Mouse (Mus musculus) liver, embryonic 14.5 days (tissue): ENCODE results near the gene Lamb3. TPM values are rescaled to one million over a fixed set of nuclear protein-coding genes. Genes with fewer than 3 reads are reported as not detected.

ENCODE experiments used
- ATAC-seq: fragments of 200-750 bp; cut with Nextera tagmentation; 2 replicates; pipeline ENCODE4 v1.8.0; 2017; ENCODE audit warnings: moderate number of reproducible peaks, mild to moderate bottlenecking, moderate library complexity; ENCODE audit not compliant: insufficient read depth
- DNase-seq, 3 experiments: peaks; one replicate each; pipeline ENCODE4 v3.0.0-alpha.2; 2012 to 2013; ENCODE audit warnings: low read depth in 3 of 3, low spot score in 3 of 3
- H3K27ac ChIP-seq: fragments of 300-500 bp; sonication (generic); 2 replicates; pipeline ENCODE4 v1.5.1; 2014; ENCODE audit warnings: moderate library complexity, mild to moderate bottlenecking, control low read depth, inconsistent platforms
- H3K27me3 ChIP-seq: fragments of 300-500 bp; sonication (generic); 2 replicates; pipeline ENCODE4 v1.6.1; 2014; ENCODE audit warnings: mild to moderate bottlenecking, low read length, moderate library complexity; ENCODE audit not compliant: control insufficient read depth, insufficient read depth
- H3K36me3 ChIP-seq: fragments of 300-500 bp; sonication (generic); replicated peaks from 2 replicates; pipeline ENCODE4 v1.6.1; 2014; ENCODE audit warnings: low read depth; ENCODE audit not compliant: control insufficient read depth, insufficient read depth
- H3K4me1 ChIP-seq, 2 experiments: fragments of 200-500 bp in 1 of 2; fragments of 300-500 bp in 1 of 2; sonication (generic) in 1 of 2; replicated peaks; 2 replicates each; pipeline ENCODE4 v1.6.1; 2012 to 2014; ENCODE audit warnings: antibody characterized with exemption in 1 of 2, inconsistent platforms in 1 of 2, low read length in 1 of 2; ENCODE audit not compliant: control insufficient read depth in 2 of 2, insufficient read depth in 2 of 2
- H3K4me2 ChIP-seq: fragments of 300-500 bp; sonication (generic); 2 replicates; pipeline ENCODE4 v1.6.1; 2014; ENCODE audit warnings: low read depth, mild to moderate bottlenecking, control low read depth, moderate library complexity
- H3K4me3 ChIP-seq, 2 experiments: fragments of 200-500 bp in 1 of 2; fragments of 300-500 bp in 1 of 2; sonication (generic) in 1 of 2; 2 replicates each; pipeline ENCODE4 v1.5.1; 2012 to 2014; ENCODE audit warnings: low read depth in 2 of 2, low read length in 2 of 2, mild to moderate bottlenecking in 2 of 2, control low read depth in 1 of 2, inconsistent platforms in 1 of 2, moderate library complexity in 1 of 2; ENCODE audit not compliant: insufficient read depth in 1 of 2
- H3K9ac ChIP-seq: fragments of 300-500 bp; sonication (generic); replicated peaks from 2 replicates; pipeline ENCODE4 v1.6.1; 2014; ENCODE audit warnings: mild to moderate bottlenecking, control low read depth, moderate library complexity
- H3K9me3 ChIP-seq: fragments of 300-500 bp; sonication (generic); 2 replicates; pipeline ENCODE4 v1.6.1; 2016; ENCODE audit warnings: low read length, mixed read lengths; ENCODE audit not compliant: control insufficient read depth
- CTCF ChIP-seq: IDR thresholded peaks from 2 replicates; pipeline ENCODE4 v1.5.1; 2016; ENCODE audit warnings: antibody characterized with exemption, low read depth, control low read depth
- EP300 ChIP-seq: IDR thresholded peaks from 2 replicates; pipeline ENCODE4 v1.6.1; 2016; ENCODE audit warnings: antibody characterized with exemption, low read depth
- WGBS: fragments of 180-500 bp; shearing (Covaris S2); extraction: QIAGEN DNeasy Blood & Tissue Kit; methylation state at CpG from one replicate; pipeline ENCODE4 v1.1.7; 2014; ENCODE audit not compliant: insufficient replicate concordance; 5-methylcytosine and 5-hydroxymethylcytosine counted together
- polyA plus RNA-seq, 2 experiments: library from polyadenylated mRNA; depleted of rRNA in 1 of 2; stranded (reverse) in 1 of 2; unstranded in 1 of 2; fragments of >200 nt; fragmentation: Nextera tagmentation in 1 of 2; extraction: Ambion mirVana in 1 of 2; gene quantifications; 2 replicates each; pipeline versions ENCODE4 v1.2.1 to v1.2.3; 2012 to 2014

The Lamb3 gene
- polyA plus RNA-seq, 2 experiments: 0.17 to 0.28 TPM

DNA sequence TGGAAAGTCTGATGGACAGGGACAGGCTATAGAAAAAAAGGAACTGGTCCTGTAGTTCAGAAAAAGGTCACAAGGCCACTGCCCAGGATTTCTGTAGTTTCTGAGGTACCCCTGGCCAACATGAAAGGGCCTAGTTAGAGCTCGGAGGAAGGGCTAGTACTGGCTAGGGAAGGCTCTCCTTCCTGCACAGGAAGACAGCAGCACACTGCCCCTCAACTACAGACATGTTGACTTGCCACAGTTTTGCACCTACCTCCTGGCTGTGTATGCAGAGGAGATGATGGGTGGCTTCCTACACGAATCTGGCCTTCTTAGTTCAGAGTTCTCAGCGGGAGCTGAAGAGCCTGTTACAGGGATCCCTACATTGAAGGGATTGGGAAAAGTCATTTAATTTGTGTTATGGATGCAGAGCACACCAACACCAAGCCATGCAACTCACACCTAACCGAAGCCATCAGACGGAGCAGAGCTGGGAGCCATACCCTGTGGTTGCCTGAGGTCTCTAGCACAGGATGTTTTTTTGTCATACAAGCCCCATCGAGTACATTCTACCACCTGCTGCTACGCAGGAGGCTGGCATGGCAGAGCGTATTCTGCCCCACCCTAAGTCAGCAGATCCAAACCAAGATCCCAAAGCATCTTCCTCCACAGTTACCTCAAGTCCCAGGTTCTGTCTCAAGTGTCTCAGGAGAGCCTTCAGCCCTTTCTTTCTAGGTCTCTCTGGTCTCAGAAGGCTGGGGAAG is 6.7 kb upstream of the Lamb3 start:
- Histone ChIP-seq H3K27me3 (no peaks in the 10 kb centered on the region), H3K36me3 (no peaks in the 10 kb centered on the region), H3K4me3 (peak overlapping the region; percentile 12 to 47), H3K4me2 (peak overlapping the region; percentile 18; the same call in 1 of the 2 replicates), H3K27ac (no peak overlapping the region), H3K9ac (no peak overlapping the region), H3K9me3 (no peaks in the 10 kb centered on the region), H3K4me1 (peaks cover 0 to 5% of the 10 kb centered on the region in 2 experiments; a peak in 2 of 4 replicates)
- 18% methylated on average over 8 of the region's 8 CpGs for WGBS
- no peak for ATAC-seq
- TF ChIP-seq CTCF (no peak), EP300 (no peak)
- DNase-seq: no peak

DNA sequence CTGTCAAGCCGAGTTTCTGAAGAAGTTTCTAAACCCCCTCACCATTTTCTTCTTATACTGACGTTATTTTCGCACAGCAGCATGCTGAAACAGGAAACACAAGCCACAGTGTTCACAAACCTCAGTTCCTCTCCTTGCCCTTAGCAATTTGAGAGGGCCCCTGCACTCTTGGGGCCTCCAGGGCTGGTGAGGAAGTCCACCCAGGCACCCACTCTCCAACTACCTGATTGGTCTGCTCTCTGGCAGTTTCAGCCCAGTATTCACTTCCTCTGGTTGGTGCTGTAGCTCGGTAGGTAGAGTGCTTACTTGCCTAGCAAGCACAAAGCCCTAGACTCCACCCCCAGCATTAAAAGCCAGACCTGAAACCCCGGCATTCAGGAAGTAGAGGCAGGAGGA is 6.1 kb upstream of the Lamb3 start, which contains the start of gene Traf3ip3:
Traf3ip3 (minus strand) TSS at position 321 of the 396 bp plus-strand sequence.
- Histone ChIP-seq H3K9ac (no peak within 1 kb of the TSS), H3K4me1 (peaks cover 0 to 5% of the 10 kb centered on the region in 2 experiments; a peak in 2 of 4 replicates), H3K4me2 (peak within 1 kb of the TSS; percentile 14; the same call in 1 of the 2 replicates), H3K4me3 (peak within 1 kb of the TSS; percentile 12 to 47), H3K27ac (no peak within 1 kb of the TSS), H3K27me3 (no peaks in the 10 kb centered on the region), H3K36me3 (no peaks in the 10 kb centered on the region), H3K9me3 (no peaks in the 10 kb centered on the region)
- no peak for TF ChIP-seq CTCF
- TF ChIP-seq EP300: no peak
- DNase-seq (peak; percentile 26 to 42 (median 27)), ATAC-seq (peak; percentile 67)
- 7% methylated on average over 5 of the region's 5 CpGs for WGBS

DNA sequence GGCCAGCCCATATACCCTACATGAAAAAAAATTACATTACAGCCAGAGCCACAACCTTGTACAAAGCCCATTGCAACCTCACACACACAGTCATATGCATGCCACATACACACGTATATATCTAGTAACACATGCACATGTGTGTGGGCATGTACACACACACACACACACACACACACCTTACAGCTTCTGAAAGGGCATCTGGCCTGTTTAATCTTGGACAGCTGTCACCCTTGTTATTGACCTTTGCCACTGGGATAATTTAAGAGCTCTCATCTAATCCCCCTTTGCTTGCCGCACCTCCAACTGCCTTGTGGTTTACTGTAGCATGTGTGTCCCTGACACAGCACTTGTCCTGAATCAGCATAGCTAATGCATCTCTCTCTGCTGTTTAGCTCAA is 3.7 kb upstream of the Lamb3 start:
- H3K36me3 ChIP-seq: no peaks in the 10 kb centered on the region
- no peaks in the 10 kb centered on the region for H3K27me3 ChIP-seq
- H3K9ac ChIP-seq: no peak overlapping the region
- ATAC-seq (no peak), DNase-seq (no peak)
- H3K4me2 ChIP-seq: no peak overlapping the region
- TF ChIP-seq EP300 (no peak), CTCF (no peak)
- no peaks in the 10 kb centered on the region for H3K9me3 ChIP-seq
- peaks cover 0 to 2% of the 10 kb centered on the region in 2 experiments; a peak in 2 of 4 replicates for H3K4me1 ChIP-seq
- H3K27ac ChIP-seq: no peak overlapping the region
- 57% methylated on average over 2 of the region's 2 CpGs for WGBS
- no peak overlapping the region for H3K4me3 ChIP-seq

DNA sequence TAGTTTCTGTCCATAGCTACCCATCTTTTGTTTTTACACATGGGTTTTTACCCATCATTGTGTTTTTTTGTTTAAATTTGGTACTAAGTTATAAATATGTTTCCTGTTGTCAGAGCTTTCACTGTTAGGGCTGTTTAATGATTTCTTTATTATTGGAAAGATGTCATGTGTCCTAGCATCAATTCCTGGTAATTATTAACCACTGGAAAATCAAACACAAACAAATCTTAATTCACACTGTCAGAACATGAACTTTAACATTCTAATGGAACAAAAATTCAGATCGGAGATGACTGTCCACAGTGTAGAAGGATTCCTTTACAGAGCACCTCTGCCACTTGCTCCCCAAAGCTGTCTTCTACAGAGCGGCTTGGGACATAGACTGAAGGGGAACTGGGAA is 2.1 kb upstream of the Lamb3 start:
- ATAC-seq (no peak), DNase-seq (no peak)
- no peaks in the 10 kb centered on the region for H3K36me3 ChIP-seq
- no peak overlapping the region for H3K27ac ChIP-seq
- no peak overlapping the region for H3K4me3 ChIP-seq
- no peaks in the 10 kb centered on the region for H3K9me3 ChIP-seq
- TF ChIP-seq CTCF: no peak
- no peak for TF ChIP-seq EP300
- H3K4me2 ChIP-seq: no peak overlapping the region
- 56% methylated on average over 2 of the region's 2 CpGs for WGBS
- H3K4me1 ChIP-seq: peaks cover 0 to 2% of the 10 kb centered on the region in 2 experiments; a peak in 2 of 4 replicates
- no peaks in the 10 kb centered on the region for H3K27me3 ChIP-seq
- no peak overlapping the region for H3K9ac ChIP-seq

DNA sequence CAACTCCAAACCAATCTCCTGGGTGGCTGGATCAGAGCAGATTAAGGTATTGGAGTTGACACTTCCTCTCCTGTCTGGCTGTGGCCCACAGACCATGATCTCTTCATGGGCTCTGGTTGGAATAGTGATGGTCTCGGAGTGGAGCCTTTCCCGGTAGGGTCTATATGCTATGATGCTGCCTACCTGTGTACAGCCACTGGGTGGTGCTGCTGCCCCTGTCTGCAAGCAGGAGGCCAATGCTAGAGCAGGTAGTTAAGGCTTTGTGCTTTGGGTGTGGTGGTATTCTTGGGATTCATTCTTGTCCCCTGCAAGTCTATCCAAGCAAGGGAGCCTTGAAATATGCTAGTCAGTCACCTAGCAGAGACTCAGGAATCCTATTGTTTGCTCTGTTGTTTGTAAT is 679 bp downstream of the Lamb3 start:
- 17% methylated on average over 2 of the region's 2 CpGs for WGBS
- no peak overlapping the region for H3K4me2 ChIP-seq
- DNase-seq (no peak), ATAC-seq (no peak)
- TF ChIP-seq CTCF (peak; percentile 86), EP300 (no peak)
- H3K4me3 ChIP-seq: no peak overlapping the region
- no peak overlapping the region for H3K9ac ChIP-seq
- no peaks in the 10 kb centered on the region for H3K9me3 ChIP-seq
- no peaks in the 10 kb centered on the region for H3K27me3 ChIP-seq
- no peaks in the 10 kb centered on the region for H3K36me3 ChIP-seq
- no peak overlapping the region for H3K27ac ChIP-seq
- no peaks in the 10 kb centered on the region; a peak in 1 of 4 replicates for H3K4me1 ChIP-seq
